ENCODE assay signal across 8 mouse cellular contexts in genomic region chr9:120933587-120933885, GRCm38 (mm10). TPM values are rescaled to one million over a fixed set of nuclear protein-coding genes. Genes with fewer than 3 reads are reported as not detected.
DNase-seq lines count a peak whose midpoint lies in the region; ATAC-seq lines count a peak whose summit lies in the region.

No protein-coding gene starts in this region.

- H3K4me2 ChIP-seq in kidney, embryonic 14.5 days (replicated peaks; ENCODE audit: low read depth, low read length) = peak overlapping the region; percentile 91
- H3K4me2 ChIP-seq in hindbrain, embryonic 15.5 days = peak overlapping the region; percentile 57
- peak overlapping the region; percentile 92 for H3K4me2 ChIP-seq in midbrain, embryonic 12.5 days (replicated peaks)

- peaks cover 8% of the 10 kb centered on the region; the same call in 1 of the 2 replicates for H3K36me3 ChIP-seq in kidney, embryonic 14.5 days (ENCODE audit: control insufficient read depth, insufficient read depth, low read length)
- H3K36me3 ChIP-seq in hindbrain, embryonic 15.5 days = no peaks in the 10 kb centered on the region
- 0 out of 2 replicates have a peak, but pooled peaks cover 12% of the 10 kb centered on the region for H3K36me3 ChIP-seq in midbrain, embryonic 12.5 days

- H3K9me3 ChIP-seq in kidney, embryonic 14.5 days (ENCODE audit: control insufficient read depth, low read length) = no peaks in the 10 kb centered on the region
- H3K9me3 ChIP-seq in hindbrain, embryonic 15.5 days = no peaks in the 10 kb centered on the region
- H3K9me3 ChIP-seq in midbrain, embryonic 12.5 days = no peaks in the 10 kb centered on the region

- under 1% methylated on average over 22 of the region's 58 CpGs for WGBS in kidney, embryonic 14.5 days
- WGBS in hindbrain, embryonic 15.5 days = 0% methylated on average over 15 of the region's 58 CpGs
- 0% methylated on average over 4 of the region's 58 CpGs for WGBS in midbrain, embryonic 12.5 days

- H3K27ac ChIP-seq in kidney, embryonic 14.5 days (ENCODE audit: low read depth, low read length) = peak overlapping the region; percentile 87; the same call in 1 of the 2 replicates
- peak overlapping the region; percentile 91 for H3K27ac ChIP-seq in brown adipose tissue, adult 24 weeks (replicated peaks; ENCODE audit: low read depth, low read length)
- peak overlapping the region; percentile 94 for H3K27ac ChIP-seq in hindbrain, embryonic 15.5 days (replicated peaks)
- peak overlapping the region; percentile 91 for H3K27ac ChIP-seq in midbrain, embryonic 12.5 days (replicated peaks)

- no peaks in the 10 kb centered on the region for H3K27me3 ChIP-seq in kidney, embryonic 14.5 days (ENCODE audit: control insufficient read depth, insufficient read depth, low read length)
- H3K27me3 ChIP-seq in hindbrain, embryonic 15.5 days = no peaks in the 10 kb centered on the region
- no peaks in the 10 kb centered on the region for H3K27me3 ChIP-seq in midbrain, embryonic 12.5 days

- no peak for DNase-seq in kidney, adult 8-10 months
- DNase-seq in spleen, postnatal 4 days (ENCODE audit: low spot score in 2 of 2) = no peak
- no peak for DNase-seq in natural killer cell, adult 2 months (ENCODE audit: low spot score in 2 of 2)
- DNase-seq in layer of hippocampus, adult 11-12 months (ENCODE audit: low spot score) = no peak

- peak overlapping the region; percentile 68 for H3K4me3 ChIP-seq in kidney, embryonic 14.5 days (ENCODE audit: low read length)
- peak overlapping the region; percentile 100 for H3K4me3 ChIP-seq in brown adipose tissue, adult 24 weeks (ENCODE audit: insufficient read depth, low read depth, low read length)
- peak overlapping the region; percentile 77 for H3K4me3 ChIP-seq in hindbrain, embryonic 15.5 days
- peak overlapping the region; percentile 74 for H3K4me3 ChIP-seq in midbrain, embryonic 12.5 days

- peaks cover 31% of the 10 kb centered on the region for H3K4me1 ChIP-seq in kidney, embryonic 14.5 days (ENCODE audit: control insufficient read depth, insufficient read depth, low read length)
- H3K4me1 ChIP-seq in brown adipose tissue, adult 24 weeks (ENCODE audit: control insufficient read depth, insufficient read depth, insufficient read length, low read length) = peaks cover 19% of the 10 kb centered on the region
- H3K4me1 ChIP-seq in hindbrain, embryonic 15.5 days (replicated peaks) = peaks cover 46% of the 10 kb centered on the region
- peaks cover 55% of the 10 kb centered on the region for H3K4me1 ChIP-seq in midbrain, embryonic 12.5 days

- ATAC-seq in kidney, embryonic 14.5 days (ENCODE audit: low FRiP score, low TSS enrichment) = no peak; the same call in 1 of the 2 replicates
- ATAC-seq in hindbrain, embryonic 15.5 days (ENCODE audit: low FRiP score, low read depth) = no peak; the same call in 1 of the 2 replicates
- peak; percentile 21; the same call in 1 of the 2 replicates for ATAC-seq in midbrain, embryonic 12.5 days (ENCODE audit: low FRiP score, low read depth)

- H3K9ac ChIP-seq in kidney, embryonic 14.5 days (ENCODE audit: low read depth, low read length) = peak overlapping the region; percentile 96
- H3K9ac ChIP-seq in hindbrain, embryonic 15.5 days = peak overlapping the region; percentile 87
- peak overlapping the region; percentile 80 for H3K9ac ChIP-seq in midbrain, embryonic 12.5 days (replicated peaks)

RNA-seq across cellular contexts. Expression of gene Ctnnb1, which starts 4.5 kb away (rescaled TPM):
- 479 and 740 TPM in 2 replicates for polyA plus RNA-seq in kidney, embryonic 14.5 days (2014; fragmentation: Nextera tagmentation; extraction: Ambion mirVana)
- 200 and 227 TPM in 2 replicates for polyA plus RNA-seq in brown adipose tissue, adult 24 weeks (2012; ENCODE audit: insufficient read depth, insufficient read length, missing spikeins)
- polyA plus RNA-seq in hindbrain, embryonic 15.5 days (2015; fragmentation: Nextera tagmentation; extraction: Ambion mirVana) = 367 and 394 TPM in 2 replicates
- 847 and 873 TPM in 2 replicates for polyA plus RNA-seq in midbrain, embryonic 12.5 days (2016; fragmentation: Nextera tagmentation; extraction: Ambion mirVana)
